Mouse (Mus musculus) brown adipose tissue, adult 24 weeks (tissue): Measurements from ENCODE around the gene Bptf. TPM values are rescaled to one million over a fixed set of nuclear protein-coding genes. Genes with fewer than 3 reads are reported as not detected.
"Not testable (repeated sequence)": the region's sequence is repeated elsewhere in the genome, so short reads cannot be mapped to it uniquely, and the experiment has no call there.

Source experiments
- H3K27ac ChIP-seq: fragments of 200-500 bp; replicated peaks from 2 replicates; pipeline ENCODE4 v1.5.1; 2012; ENCODE audit warnings: low read depth, mild to moderate bottlenecking, low read length
- H3K4me1 ChIP-seq: fragments of 200-500 bp; 2 replicates; pipeline ENCODE4 v1.6.1; 2012; ENCODE audit warnings: low read length, mixed read lengths; ENCODE audit not compliant: control insufficient read depth, insufficient read depth, insufficient read length
- H3K4me3 ChIP-seq: fragments of 200-500 bp; 2 replicates; pipeline ENCODE4 v1.5.1; 2012; ENCODE audit warnings: low read depth, mild to moderate bottlenecking, low read length, moderate library complexity; ENCODE audit not compliant: insufficient read depth
- polyA plus RNA-seq: library from polyadenylated mRNA; stranded (reverse); fragments of >200 nt; gene quantifications from 2 replicates; pipeline ENCODE4 v1.2.4, GENCODE M21; 2012; ENCODE audit not compliant: missing spikeins, insufficient read depth, insufficient read length

The Bptf gene
- polyA plus RNA-seq, 1 experiment: 11.2 TPM

- no peak overlapping the region for H3K4me3 ChIP-seq
- no peak overlapping the region for H3K27ac ChIP-seq
- H3K4me1 ChIP-seq: peaks cover 26% of the 10 kb centered on the region
These were observed 28.2 kb downstream of the Bptf start for GRCm38 (mm10) chr11:107103736-107104135.

- Histone ChIP-seq H3K27ac (no peak overlapping the region), H3K4me1 (peaks cover 26% of the 10 kb centered on the region)
These were observed 28.7 kb downstream of the Bptf start for GRCm38 (mm10) chr11:107103224-107103589.

GRCm38 (mm10) chr11:107102465-107103223, 29.3 kb downstream of the Bptf start:
- no peak overlapping the region for H3K27ac ChIP-seq
- peaks cover 26% of the 10 kb centered on the region for H3K4me1 ChIP-seq
- H3K4me3 ChIP-seq: no peak overlapping the region

More at GRCm38 (mm10) chr11:107103224-107103589, 28.7 kb downstream of the Bptf start:
- H3K4me3 ChIP-seq: no peak overlapping the region

GRCm38 (mm10) chr11:107096973-107097372, 35.0 kb downstream of the Bptf start:
- 0 out of 2 replicates have a peak, but pooled peaks cover 5% of the 10 kb centered on the region for H3K4me1 ChIP-seq
- H3K4me3 ChIP-seq: no peak overlapping the region
- no peak overlapping the region for H3K27ac ChIP-seq

- Histone ChIP-seq H3K4me1 (no peaks in the 10 kb centered on the region), H3K4me3 (no peak overlapping the region), H3K27ac (no peak overlapping the region)
These were observed 38.1 kb downstream of the Bptf start for GRCm38 (mm10) chr11:107093871-107094270.

- Histone ChIP-seq H3K4me1 (no peaks in the 10 kb centered on the region), H3K27ac (no peak overlapping the region), H3K4me3 (no peak overlapping the region)
These were observed 39.3 kb downstream of the Bptf start for GRCm38 (mm10) chr11:107092637-107093036.

GRCm38 (mm10) chr11:107085866-107086265, 46.1 kb downstream of the Bptf start:
- Histone ChIP-seq H3K4me1 (no peaks in the 10 kb centered on the region), H3K27ac (no peak overlapping the region), H3K4me3 (no peak overlapping the region)

GRCm38 (mm10) chr11:107083480-107083879, 48.4 kb downstream of the Bptf start:
- no peak overlapping the region for H3K27ac ChIP-seq
- no peak overlapping the region for H3K4me3 ChIP-seq
- no peaks in the 10 kb centered on the region for H3K4me1 ChIP-seq

GRCm38 (mm10) chr11:107065216-107065785, 66.6 kb downstream of the Bptf start:
- Histone ChIP-seq H3K4me1 (no peaks in the 10 kb centered on the region), H3K27ac (no peak overlapping the region), H3K4me3 (no peak overlapping the region)

GRCm38 (mm10) chr11:107064590-107064989, 67.3 kb downstream of the Bptf start:
- Histone ChIP-seq H3K4me1 (no peaks in the 10 kb centered on the region), H3K4me3 (no peak overlapping the region), H3K27ac (no peak overlapping the region)

GRCm38 (mm10) chr11:107063067-107063466, 68.9 kb downstream of the Bptf start:
- H3K27ac ChIP-seq: no peak overlapping the region
- no peak overlapping the region for H3K4me3 ChIP-seq
- H3K4me1 ChIP-seq: no peaks in the 10 kb centered on the region

- no peaks in the 10 kb centered on the region for H3K4me1 ChIP-seq
- H3K27ac ChIP-seq: no peak overlapping the region
- H3K4me3 ChIP-seq: no peak overlapping the region
These were observed 71.0 kb downstream of the Bptf start for GRCm38 (mm10) chr11:107060941-107061340.

- not testable (repeated sequence) for H3K4me3 ChIP-seq, H3K4me1 ChIP-seq, H3K27ac ChIP-seq
These were observed 72.3 kb downstream of the Bptf start for GRCm38 (mm10) chr11:107059634-107060033.

- Histone ChIP-seq H3K27ac (no peak overlapping the region), H3K4me1 (no peaks in the 10 kb centered on the region), H3K4me3 (no peak overlapping the region)
These were observed 74.5 kb downstream of the Bptf start for GRCm38 (mm10) chr11:107057391-107057790.

- Histone ChIP-seq H3K4me1 (no peaks in the 10 kb centered on the region), H3K27ac (no peak overlapping the region), H3K4me3 (no peak overlapping the region)
These were observed 77.1 kb downstream of the Bptf start for GRCm38 (mm10) chr11:107054870-107055269.
